Mouse (Mus musculus): ENCODE measurements at regions not wholly inside any gene's neighbourhood (a gene's known extent, or its start where the extent isn't known, plus 50 kb on each side); places are given as distances from the start of the nearest gene placed in this dataset.

GRCm38 (mm10) chr8:8796951-8797350, 106.6 kb upstream of the Arglu1 start:
- TF ChIP-seq CTCF (IDR thresholded peaks at IDR 0.05; ENCODE audit: low read depth) (no peak), EP300 (IDR thresholded peaks at IDR 0.05; ENCODE audit: low read depth) (no peak)
